Mouse (Mus musculus): ENCODE measurements around the gene Arhgef2.
"Not testable (repeated sequence)": the region's sequence is repeated elsewhere in the genome, so short reads cannot be mapped to it uniquely, and the experiment has no call there.

Arhgef2 gene

DNA sequence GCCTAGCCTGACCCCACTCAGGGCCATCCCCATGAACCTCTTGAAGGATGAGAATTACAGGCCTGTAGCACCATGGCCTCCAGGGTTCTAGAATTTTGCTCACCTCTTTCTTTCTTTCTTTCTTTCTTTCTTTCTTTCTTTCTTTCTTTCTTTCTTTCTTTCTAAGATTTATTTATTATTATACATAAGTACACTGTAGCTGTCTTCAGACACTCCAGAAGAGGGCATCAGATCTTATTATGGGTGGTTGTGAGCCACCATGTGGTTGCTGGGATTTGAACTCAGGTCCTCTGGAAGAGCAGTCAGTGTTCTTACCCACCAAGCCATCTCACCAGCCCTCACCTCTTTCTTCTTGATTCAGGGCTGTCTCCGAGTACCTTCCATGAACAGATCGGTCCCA lies at the start of gene Arhgef2:
Arhgef2 (plus strand) TSS at position 301 of the 400 bp plus-strand sequence.
- DNase-seq (ENCODE audit: low spot score): not testable (repeated sequence)

GRCm38 (mm10) chr3:88556616-88557015 lies 49.1 kb upstream of the Arhgef2 start:
- DNase-seq (ENCODE audit: low spot score): no peak

DNA sequence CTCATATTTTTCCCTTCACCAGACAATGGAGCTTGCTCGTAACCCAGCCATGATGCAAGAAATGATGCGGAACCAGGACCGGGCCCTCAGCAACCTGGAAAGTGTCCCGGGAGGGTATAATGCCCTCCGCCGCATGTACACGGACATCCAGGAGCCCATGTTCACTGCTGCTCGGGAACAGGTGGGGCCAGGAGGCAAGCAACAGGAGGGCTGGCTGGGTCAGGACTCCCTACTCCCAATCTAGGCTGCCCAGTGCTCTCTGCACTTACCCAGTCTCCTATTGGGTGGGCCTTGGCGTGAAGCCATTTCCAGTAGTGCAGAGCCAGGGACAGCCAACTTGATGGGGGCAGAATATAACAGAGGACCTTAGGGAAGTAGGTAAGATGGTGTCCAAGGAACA lies 46.2 kb upstream of the Arhgef2 start:
- DNase-seq (ENCODE audit: low spot score): no peak

DNA sequence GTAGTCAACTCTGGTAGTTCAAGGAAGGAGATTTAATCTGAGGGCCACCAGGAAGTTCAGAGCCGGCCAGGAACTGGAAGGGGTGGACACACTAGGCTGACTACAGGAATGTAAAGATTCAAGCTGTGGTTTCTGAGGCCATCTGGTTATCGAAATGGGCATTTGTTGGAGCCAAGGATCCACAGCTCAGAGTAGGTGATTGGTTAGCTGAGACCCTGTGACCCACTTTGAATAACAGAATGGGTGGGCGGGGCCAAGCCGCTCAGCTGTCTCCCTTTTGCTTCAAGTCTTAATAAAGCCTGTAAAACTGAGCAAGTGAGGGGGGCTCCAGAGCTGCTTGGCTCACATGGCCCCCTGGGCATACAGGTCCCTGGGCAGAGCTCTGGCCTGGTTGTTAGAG lies 43.8 kb upstream of the Arhgef2 start:
- no peak for DNase-seq (ENCODE audit: low spot score)

DNA sequence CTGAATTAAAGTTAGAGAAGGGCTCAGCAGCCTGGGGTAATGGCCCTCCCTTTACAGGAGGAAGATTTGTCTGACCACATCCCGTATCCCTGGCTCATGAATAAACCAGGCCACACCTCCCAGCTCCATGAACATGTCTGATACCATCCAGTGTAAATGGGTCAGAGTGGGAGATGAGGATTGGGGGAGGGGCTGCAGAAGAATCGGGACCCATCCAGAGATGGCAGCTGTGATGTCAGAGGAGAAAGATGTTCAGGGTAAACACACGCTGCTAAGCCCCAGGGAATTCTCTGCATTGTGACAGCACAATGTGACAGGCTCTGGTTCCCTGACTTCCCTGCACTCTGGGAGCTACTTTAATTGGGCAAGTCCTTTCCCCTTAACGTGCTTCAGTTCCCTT lies 42.3 kb upstream of the Arhgef2 start:
- DNase-seq (ENCODE audit: low spot score): no peak

DNA sequence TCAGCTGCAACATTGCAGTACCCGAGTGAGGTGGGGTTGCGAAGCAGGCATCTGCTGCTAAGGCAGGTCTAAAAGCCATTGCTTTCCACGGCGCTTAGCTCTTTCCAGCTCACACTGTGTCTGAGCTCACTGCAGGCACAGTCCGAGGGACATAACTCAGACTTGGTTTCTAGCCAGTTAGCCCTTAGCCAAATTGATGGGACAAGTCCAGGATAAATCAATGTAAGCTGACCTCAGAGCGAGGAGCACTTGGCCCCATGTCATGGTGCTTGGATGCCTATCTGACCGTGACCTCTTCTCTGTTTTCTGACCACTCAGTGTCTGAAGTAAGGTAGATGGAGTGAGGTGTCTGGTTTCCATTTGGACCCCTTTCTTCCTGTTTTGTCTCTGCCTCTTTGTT lies 41.8 kb upstream of the Arhgef2 start:
- no peak for DNase-seq (ENCODE audit: low spot score)

GRCm38 (mm10) chr3:88566116-88566515 lies 39.6 kb upstream of the Arhgef2 start:
- DNase-seq (ENCODE audit: low spot score): no peak

DNA sequence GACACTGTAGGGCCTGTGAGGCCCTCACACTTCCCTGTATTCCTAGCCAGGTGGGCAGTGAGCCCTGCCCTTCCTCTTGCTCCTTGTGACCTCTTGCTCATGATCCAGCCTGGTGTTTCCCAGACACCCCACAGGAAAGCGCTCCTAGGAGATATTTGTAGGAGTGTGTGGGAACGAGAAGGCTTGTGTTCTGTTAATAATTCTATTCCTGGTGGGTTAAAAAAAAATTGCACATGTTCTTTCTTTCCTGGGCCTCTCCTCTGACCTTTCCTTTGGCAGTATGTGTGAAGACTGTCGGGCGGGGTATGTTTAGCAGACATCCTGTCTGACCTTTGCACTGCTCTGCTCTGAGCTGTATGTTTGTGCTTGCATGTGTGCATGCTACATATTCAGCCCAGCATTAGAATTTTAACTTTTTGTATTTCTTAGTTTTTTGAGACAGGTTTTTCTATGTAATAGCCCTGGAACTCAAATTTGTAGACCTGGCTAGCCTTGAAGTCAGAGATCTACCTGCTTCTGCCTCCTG lies 39.2 kb upstream of the Arhgef2 start:
- no peak for DNase-seq (ENCODE audit: low spot score)

DNA sequence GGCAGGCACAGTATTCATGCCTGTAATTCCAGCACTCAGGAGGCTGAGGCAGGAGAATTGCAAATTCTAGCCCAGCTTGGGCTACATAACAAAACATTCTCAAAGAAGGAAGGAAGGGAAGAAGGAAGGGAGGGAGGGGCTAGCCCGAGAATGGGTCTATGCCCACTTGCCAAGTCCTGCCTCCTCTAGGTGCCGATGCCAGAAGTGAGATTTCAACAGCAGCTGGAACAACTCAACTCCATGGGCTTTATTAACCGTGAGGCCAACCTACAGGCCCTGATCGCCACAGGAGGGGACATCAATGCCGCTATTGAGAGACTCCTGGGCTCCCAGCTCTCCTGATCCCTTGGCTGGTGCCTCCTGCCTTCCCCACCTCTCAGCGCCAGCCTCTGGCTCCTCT lies 37.9 kb upstream of the Arhgef2 start:
- no peak for DNase-seq (ENCODE audit: low spot score)

GRCm38 (mm10) chr3:88568615-88569014 lies 37.2 kb upstream of the Arhgef2 start:
- no peak for DNase-seq (ENCODE audit: low spot score)

- DNase-seq (ENCODE audit: low spot score): no peak
Measured at GRCm38 (mm10) chr3:88569093-88569492, 36.7 kb upstream of the Arhgef2 start.

GRCm38 (mm10) chr3:88569694-88570093 lies 36.1 kb upstream of the Arhgef2 start:
- DNase-seq (ENCODE audit: low spot score): no peak

DNA sequence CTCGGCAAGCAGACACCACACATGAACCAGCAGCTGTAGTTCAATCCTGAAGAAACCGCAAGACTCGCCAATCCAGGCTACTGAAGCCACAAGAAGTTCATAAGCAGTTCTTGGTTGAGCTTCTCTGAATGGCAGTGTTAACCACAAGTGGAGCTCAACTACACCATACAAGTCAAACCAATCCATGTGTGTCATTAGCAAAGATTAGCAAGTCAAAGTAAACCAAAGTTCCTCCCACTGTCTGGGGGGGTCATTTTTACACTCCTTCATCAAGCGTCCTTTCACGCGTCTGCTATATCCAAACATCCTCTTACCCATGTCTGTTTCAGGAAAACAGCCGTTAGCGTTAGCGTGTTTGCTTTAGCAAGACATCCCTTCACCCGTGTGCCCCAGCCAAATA lies 35.4 kb upstream of the Arhgef2 start:
- DNase-seq (ENCODE audit: low spot score): no peak

DNA sequence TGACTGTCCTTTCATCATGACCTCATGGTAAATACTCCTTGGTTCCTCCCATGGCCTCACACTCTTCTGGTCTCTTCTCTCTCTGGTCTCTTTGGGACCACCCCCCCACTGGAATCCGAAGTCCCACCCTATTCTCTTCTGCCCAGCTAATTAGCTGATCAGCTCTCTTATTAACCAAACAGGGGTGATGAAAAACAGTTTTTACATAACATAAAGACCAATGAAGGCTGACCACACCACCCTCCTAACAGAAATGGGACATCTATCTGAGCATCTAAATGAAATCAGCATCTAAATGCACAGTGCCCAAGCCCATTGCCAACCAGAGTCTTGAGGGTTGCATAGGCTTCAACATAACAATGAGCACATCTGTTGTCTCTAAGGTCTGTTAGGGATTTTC lies 33.9 kb upstream of the Arhgef2 start:
- no peak for DNase-seq (ENCODE audit: low spot score)

DNA sequence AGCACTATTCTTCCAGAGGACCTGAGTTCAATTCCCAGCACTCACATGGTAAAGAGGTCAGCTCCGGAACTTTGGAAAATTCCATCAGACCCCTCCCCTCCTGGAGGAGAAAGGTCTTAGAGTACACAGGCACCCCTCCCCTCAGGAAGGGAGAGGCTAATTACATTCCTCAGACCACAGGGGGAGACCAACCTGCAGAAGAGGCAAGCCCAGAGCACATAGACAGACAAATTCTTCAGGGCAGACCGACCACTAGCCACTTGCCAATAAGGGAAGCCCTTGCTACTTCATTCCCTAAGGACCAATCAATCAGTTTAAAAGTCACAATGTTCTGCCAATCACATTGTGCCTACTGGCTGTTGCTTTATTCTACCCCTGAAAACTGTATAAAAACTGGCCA lies 32.9 kb upstream of the Arhgef2 start:
- DNase-seq (ENCODE audit: low spot score): no peak

DNA sequence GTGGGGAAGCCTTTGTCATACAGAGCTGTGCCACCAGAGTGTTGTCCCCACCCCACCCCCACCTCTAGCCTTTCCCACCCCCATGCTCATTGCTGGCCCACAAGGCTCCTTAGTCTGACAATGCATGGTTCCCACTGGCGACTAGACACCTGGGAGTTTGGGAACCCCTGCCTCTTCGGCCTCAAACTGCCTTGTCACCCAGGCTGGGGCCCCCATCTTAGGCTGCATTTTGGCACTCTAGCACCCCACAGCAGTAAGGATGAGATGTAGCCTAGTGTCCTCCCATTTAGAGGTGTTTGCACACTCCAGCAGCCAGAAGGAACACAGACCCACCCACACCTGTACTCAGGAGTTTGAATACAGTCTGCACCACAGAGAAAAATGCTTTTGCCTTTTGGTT lies 32.0 kb upstream of the Arhgef2 start:
- DNase-seq (ENCODE audit: low spot score): no peak

DNA sequence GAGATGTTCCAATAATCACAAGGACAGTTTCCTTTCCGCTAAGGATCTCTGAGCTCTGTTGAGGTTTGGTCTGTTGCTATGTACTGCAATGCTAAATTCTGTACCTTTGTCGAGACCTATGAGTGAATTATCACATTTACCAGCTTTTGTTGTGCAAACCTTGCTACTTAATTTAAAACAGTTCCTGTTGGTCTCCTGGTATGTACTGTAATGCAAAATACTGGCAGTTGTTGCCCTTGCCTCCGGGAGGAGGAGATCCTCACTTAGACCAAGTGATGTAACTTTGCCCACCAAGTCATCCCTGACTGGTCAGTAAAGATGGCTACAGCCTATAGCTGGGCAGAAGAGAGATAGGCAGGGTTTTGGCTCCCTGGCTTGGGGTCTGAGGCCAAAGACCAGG lies 30.2 kb upstream of the Arhgef2 start, which contains the start of gene Ssr2:
Ssr2 (plus strand) TSS at position 337 of the 400 bp plus-strand sequence.
- no peak for DNase-seq (ENCODE audit: low spot score)

- DNase-seq (ENCODE audit: low spot score): not testable (repeated sequence)
Measured at GRCm38 (mm10) chr3:88577846-88578245, 27.9 kb upstream of the Arhgef2 start.

GRCm38 (mm10) chr3:88578498-88579424 lies 27.0 kb upstream of the Arhgef2 start:
- DNase-seq (ENCODE audit: low spot score): no peak

DNA sequence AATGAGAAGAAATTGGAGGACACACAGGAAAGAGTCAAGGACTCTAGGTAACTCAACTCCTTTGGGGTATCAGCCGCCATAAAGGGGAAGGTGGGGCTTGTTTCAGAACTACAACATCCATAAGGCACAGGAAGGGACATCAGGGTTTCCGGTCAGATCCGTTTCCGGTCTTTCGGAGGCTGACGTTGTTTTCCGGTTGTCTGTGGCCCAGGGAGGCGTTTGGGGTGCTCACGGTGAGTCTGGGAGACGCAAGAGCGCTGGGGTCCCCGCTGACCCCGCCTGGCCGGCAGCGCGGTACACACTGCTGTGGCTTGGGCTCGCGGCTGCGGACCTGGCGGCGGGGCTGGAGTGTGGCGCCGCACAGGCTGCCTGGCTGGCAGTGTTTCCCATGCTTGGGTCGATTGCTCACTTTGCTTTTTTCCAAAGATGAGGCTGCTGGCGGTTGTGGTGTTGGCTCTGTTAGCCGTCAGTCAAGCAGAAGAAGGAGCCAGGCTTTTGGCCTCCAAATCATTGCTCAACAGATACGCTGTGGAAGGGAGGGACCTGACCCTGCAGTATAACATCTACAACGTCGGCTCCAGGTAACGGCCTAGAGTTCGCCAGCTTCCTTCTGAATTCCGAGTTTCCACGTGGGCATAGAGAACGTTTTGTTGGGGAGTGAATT lies 26.2 kb upstream of the Arhgef2 start:
- DNase-seq (ENCODE audit: low spot score): peak; percentile 53

DNA sequence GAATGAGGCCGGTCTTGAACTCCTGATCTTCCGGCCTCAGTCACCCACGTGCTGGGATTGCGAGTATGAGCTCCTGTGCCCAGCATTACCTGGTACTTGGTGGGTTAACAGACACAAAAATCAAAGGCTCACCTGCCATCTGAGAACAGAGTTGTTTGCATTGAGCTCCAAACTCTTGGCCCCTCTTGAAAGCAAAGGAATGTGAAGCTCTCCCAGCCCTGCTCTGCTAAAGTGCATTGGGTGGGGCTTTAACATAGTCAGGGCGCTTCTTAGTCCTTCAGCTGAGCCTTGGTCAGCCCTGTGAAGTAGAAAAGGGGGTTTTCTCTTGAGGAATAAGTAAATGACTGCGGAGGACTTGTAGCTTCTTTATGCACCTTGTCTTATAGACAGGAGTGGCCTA lies 20.0 kb upstream of the Arhgef2 start:
- no peak for DNase-seq (ENCODE audit: low spot score)

DNA sequence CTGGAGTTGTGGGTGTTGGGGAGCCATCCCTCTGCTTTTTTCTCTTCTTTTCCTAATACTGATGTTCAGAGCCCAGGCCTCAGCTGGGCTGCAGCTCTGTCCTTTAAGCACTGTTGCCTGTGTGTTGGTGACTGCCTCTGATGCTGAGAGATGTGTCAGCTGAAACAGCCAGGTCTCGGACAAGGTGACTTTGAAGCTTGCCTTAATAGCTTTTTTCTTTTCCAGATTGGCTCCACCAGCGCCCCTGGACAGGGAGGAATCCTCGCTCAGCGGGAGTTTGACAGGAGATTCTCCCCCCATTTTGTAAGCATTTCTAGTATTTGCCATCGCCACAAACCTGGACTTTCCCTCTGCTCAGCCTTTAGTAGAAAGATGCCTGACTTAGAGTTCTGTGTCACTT lies 19.1 kb upstream of the Arhgef2 start:
- no peak for DNase-seq (ENCODE audit: low spot score)

- no peak for DNase-seq (ENCODE audit: low spot score)
Measured at GRCm38 (mm10) chr3:88590246-88590645, 15.5 kb upstream of the Arhgef2 start.
